Mouse (Mus musculus): ENCODE measurements around the gene Ccdc184. TPM values are rescaled to one million over a fixed set of nuclear protein-coding genes. Genes with fewer than 3 reads are reported as not detected.
A peak's percentile ranks its signal among the peaks of the same experiment; 100 is the strongest.

Ccdc184 gene
- not detected for total RNA-seq (2021)
- long read RNA-seq, experiment 1, result 0 reads
- long read RNA-seq, experiment 2, partial matches to known transcripts, result 0 of 1 reads
- long read RNA-seq, experiment 2, other reads (novel, unspliced or antisense), result 0 of 1 reads

DNA sequence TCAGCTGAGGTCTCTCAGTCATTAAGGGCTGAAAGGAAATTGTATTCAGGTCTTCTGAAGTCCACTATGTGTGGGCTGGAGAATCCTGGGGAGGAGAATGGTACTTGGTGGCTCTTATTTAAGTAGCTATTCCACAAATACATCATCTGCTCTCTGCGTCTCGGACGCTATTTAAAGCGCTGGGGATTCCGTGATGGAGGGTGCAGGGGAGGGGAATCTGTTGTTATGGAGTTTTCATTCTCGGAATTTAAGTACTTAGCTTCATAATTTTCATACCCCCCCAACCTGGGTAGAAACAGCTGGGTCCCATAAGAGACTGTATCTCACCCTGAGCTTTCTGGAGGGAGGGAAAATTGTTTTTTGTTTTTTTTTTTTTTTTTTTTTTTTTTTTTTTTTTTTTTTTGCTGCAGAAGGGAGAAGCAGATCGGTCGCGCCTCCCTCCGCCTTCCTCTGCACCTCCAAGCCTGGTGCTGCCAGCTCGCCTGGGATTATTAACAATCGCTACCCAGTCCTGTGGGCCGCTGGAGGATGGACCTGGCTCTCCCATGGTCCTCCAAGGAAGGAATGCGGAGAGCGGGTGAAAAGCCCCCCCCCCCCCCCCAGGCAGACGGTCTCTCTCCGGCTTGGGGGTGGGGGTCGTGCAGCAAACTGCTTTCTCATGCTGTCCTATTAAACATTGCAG lies at the start of gene Ccdc184:
Ccdc184 (plus strand) TSS at position 196 of the 682 bp plus-strand sequence.
- no peak for DNase-seq (ENCODE audit: low spot score in 2 of 2)

DNA sequence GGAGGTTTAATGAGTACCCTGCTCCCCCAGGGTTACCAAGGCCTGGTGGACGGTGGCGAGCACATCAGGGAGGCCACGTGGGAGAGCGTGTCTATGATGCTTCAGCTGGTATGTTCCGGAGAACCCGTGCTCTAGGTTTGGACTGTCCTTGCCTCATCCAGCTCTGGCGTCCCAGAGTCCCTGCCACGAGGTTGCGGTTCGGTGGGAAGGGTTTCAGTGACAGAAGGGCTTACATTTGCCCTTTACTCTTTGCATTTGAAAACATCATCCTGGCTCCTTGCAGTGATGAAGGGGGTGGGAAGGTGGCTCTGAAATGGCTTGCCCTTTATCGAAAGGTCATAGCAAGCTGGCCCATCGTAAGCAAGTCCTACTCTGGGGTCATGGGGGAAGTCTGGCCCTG lies 47.6 kb upstream of the Ccdc184 start:
- DNase-seq (ENCODE audit: low spot score in 2 of 2), result no peak

DNA sequence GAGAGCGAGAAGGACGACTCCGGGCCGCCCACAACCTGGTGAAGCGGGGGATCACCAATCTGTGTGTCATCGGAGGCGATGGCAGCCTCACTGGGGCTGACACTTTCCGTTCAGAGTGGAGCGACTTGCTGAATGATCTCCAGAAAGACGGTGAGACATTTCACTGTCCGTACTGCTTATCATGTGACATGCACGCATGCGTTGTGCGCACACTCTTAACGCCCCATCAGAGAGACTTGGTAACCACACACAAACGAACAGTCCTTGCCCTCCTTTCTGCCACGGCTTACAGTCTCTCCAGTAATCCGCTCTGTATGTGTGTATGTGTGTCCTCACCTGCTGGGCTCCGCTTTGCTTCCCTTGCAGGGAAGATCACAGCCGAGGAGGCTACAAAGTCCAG lies 46.1 kb upstream of the Ccdc184 start:
- DNase-seq (ENCODE audit: low spot score in 2 of 2), result no peak

DNA sequence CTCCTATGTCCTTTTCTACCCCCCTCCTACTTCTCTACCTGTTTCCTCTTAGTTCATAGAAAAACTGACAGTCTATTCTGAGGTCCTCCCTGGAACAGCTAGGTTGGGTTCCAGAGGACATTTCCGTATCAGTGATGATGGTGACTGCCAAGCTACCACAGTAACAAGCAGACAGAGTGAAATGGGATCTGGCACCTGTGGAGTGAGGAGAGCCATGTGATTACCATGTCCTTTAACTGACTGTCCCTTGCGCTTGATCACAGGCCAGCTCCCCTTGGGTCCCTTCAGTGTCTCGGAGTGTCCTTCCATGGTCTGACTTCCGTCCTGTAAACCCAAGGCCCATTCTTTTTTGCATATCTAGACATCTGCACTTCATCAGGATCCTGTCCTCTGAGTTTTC lies 36.0 kb upstream of the Ccdc184 start:
- no peak for DNase-seq (ENCODE audit: low spot score in 2 of 2)

DNA sequence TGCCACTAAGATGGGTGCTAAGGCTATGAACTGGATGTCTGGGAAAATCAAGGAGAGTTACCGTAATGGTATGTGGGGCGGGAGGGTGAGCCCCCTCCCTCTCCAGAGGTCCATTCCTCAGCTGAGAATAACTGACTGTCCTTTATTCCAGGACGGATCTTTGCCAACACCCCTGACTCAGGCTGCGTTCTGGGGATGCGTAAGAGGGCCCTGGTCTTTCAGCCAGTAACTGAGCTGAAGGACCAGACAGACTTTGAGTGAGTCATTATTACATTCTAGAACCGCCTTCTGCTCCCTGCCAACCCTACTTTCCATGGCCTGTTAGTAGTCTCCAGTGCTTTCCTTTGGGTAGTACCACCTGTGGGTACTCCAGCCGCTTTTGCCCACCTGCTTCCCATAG lies 35.5 kb upstream of the Ccdc184 start:
- DNase-seq (ENCODE audit: low spot score in 2 of 2), result no peak

DNA sequence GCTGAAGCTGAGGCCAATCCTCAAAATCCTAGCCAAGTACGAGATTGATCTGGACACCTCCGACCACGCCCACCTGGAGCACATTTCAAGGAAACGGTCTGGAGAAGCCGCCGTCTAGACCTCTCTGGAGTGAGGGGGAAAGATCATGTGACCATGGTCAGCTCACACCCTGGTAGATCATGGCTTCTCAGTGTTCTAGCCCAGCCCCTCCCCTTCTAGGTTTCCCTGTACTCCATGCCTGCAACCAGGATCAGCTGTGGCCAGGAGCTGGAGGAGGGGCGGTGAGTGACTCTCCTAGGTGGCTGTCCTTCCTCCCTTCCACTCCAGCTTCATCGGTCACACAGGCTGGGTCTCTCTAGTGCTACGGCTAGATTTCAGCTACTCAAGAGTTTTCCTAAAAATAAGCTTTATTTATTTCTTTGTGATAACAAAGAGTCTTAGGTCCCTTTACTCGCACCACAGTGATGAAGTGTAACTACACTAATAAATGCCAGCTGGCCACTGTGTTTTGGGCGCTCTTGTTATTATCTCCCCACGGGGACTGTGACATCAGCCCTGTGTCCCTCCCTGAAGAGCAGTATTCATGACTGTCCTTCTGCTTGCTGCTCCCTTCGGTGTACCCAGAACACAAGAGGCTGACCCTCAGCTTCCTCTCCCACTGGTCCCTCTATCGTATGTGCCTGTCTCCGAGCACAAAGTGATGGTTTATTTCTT lies 34.9 kb upstream of the Ccdc184 start:
- no peak for DNase-seq (ENCODE audit: low spot score in 2 of 2)

DNA sequence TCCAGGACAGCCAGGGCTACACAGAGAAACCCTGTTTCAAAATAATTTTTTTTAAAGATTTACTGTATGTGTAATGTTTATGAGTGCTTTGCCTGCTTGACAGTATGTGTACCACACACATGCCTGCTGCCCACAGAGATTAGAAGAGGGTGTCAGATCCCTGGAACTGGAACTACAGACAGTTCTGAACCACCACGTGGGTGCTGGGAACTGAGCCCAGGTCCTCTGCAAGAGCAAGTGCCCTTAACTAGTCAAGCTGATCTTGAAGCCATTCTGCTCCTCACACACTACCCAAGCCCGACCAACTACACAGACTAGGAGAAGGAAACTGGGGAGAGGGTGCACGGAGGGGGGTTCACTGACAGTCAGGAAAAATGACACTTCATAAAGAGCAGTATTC lies 33.5 kb upstream of the Ccdc184 start:
- no peak for DNase-seq (ENCODE audit: low spot score in 2 of 2)

DNA sequence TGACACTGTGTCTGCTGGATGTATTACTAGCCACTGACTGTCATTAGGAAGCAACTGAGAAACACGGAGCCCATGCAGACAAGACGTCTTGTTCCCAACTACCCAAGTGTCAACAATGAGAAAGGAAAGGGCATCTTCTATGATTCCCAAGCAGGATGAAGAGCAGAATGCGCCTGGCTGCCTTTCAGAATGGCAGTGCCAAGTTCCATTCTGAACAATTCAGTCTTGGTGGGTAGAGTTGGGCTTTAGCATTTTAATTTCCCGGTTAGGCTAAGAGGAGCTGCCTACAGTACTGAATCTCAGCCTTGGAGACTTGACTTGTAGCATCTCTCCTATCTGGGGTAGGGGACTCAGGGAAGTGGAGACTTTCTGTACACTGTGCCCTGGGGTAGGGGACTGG lies 32.9 kb upstream of the Ccdc184 start:
- DNase-seq (ENCODE audit: low spot score in 2 of 2), result no peak

DNA sequence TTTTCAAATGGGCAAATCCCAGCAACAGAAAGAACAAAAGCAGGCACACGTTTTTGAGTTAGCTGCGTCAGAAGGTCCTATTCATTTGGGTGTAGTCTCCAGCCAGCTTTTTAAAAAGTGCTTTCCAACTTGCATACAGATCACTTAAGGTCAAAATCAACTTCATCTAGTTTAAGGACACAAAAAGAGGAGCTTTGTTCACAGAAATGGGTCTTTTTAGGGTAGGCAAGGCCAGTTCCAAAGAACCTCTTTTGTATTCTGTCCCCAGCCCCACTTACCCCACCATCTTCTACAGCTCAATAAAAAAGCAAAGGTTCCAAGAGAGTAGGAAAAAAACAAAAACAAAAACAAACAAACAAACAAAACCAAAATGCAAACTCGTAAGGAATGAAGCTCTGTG lies 32.3 kb upstream of the Ccdc184 start:
- no peak for DNase-seq (ENCODE audit: low spot score in 2 of 2)

DNA sequence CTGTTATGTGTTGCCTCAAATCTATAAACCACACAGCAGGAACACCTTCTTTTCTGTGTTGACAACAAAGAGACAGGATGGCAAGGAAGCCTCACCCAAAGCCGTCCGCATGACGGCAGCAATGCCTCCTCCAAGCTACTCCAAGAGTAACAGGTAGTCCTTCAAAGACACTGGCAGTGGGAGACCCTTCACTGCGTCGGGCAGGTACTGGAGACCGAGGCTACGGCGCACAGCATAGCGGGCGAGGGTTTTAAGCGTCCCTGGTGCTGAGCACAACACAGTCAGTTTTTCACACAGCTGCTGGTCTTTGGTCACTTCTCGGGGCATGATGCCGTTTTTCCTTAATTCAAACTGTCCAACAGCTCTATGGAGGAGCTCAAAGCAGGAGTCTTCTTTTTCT lies 31.3 kb upstream of the Ccdc184 start:
- DNase-seq (ENCODE audit: low spot score in 2 of 2), result no peak

DNA sequence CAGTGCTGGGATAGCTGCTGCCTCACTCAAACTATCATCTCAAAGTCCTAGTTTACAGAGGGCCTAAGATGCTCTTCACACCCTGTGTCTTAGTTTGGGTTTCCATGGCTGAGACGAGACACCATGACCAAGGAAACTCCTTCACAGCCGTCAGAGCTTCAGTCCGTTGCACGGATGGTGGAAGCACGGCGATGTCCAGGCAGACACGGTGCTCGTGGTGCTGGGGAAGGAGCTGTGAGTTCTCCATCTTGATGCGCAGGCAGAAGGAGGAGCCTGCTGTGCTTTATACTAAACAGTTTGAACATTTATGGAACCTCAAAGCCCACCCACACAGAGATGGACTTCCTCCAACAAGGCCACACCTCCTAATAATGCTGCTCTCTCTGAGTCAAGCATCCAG lies 30.1 kb upstream of the Ccdc184 start:
- DNase-seq (ENCODE audit: low spot score in 2 of 2), result no peak

DNA sequence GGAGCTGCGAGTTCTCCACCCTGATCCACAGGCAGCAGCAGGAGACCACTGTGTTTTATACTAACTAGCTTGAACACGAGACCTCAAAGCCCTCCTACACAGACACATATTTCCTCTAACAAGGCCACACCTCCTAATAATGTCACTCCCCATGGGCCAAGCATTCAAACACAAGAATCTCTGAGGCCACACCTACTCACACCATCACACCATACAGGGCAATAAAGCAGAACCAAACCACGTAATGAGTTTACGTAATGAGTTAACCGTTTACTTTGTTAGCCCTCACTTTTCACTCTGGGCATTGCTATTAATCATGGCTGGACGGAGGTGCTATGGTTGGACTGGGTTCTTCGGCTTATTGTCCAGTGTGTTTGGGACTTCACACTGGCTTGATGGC lies 27.2 kb upstream of the Ccdc184 start:
- DNase-seq (ENCODE audit: low spot score in 2 of 2), result no peak

DNA sequence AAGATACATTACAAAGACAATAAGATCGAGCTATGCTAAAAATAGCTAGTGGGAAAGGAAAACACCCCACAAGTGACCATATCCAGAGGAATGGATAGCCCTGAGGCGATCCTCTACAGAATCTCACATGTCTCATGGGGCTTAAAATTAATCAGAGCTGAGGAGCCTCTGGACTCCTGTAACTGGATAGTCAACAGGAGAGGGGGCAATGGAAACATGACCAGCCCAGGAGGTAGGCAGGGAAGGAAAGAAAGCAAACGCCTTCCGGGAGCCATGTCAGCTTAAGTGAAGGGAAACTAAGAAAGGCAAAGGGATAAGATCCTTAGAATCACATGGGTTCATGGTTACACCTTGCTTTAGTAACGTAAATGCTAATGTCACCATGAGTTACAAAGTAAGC lies 26.1 kb upstream of the Ccdc184 start:
- no peak for DNase-seq (ENCODE audit: low spot score in 2 of 2)

DNA sequence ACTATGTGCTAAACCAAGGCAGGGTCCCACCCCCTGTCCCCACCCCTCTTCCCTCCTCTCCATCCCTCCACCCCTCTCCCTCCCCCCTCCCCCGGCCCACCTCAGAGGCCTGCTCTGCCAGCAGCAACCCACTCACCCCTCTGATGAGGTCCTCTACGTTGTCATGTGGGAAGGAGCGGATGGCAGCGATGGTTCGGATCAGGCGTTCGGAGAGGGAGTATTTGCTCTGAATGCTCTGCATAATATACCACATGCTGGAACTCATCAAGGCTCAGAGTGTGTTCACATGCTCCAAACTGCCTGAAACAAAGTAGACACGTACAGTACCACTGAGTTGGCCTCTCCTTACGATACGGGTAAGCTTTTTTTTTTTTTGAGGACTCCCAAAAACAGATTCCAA lies 24.4 kb upstream of the Ccdc184 start:
- DNase-seq (ENCODE audit: low spot score in 2 of 2), result no peak

DNA sequence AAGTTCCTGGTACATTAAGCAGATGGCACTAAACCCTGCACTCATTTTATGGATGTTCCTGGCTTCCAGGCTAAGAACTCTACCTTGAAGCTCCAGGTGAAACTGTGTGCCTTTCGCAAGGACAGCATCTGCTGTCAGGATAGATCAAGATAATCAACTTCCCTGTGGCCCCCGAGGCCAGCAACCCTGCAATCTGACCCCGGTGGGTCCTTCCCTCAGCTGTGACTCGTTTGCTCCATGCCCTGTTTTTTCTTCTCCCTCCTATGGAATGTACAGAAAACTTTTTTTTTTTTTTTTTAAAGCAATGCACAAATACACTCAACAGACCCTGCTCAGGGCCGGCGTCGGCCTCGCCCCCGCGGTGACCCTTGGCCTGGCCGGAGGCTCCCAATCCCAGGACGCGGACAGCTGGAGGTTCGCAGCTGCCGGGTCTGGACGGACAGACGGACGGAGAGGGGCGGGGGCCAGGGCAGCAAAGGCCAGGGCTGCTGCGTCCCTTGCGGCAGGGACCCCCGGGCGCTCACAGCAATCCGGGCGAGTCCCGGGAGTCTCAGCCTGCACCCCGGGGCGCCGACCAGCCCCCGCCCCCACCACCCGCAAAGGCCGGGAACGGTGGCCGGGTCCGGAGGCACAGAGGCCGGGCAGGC lies 22.0 kb upstream of the Ccdc184 start:
- peak in 1 of 2 experiments; percentile 50 for DNase-seq (ENCODE audit: low spot score in 2 of 2)

DNA sequence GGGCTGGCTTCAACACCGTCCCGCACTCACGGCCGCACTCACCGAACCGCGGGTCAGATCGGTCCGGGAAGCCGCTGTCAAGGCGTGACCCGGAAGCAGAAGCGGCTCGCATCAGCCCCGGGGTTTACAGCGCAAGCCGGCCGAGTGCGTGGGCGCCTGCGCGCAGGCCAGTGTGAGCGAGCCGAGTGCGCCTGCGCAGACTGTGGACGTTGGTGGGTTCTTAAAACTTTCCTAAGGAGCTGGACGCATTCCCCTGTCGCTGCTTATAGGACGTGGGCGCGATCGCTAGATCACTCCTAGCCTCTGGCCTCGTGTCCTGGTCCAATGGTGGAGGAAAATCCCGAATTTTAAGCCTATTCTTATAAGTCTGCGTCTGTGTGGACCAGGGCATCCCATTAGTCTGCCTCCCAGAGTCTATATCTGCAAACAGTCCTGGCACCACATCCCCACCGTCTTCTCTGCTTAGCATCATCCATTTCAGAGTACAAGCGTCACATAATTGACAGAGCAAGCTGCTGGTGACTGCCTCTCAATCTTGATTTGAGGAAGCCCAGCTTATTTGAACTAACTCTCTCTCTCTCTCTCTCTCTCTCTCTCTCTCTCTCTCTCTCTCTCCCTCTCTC lies 21.3 kb upstream of the Ccdc184 start:
- peak; percentile 89 to 95 for DNase-seq (ENCODE audit: low spot score in 2 of 2)

DNA sequence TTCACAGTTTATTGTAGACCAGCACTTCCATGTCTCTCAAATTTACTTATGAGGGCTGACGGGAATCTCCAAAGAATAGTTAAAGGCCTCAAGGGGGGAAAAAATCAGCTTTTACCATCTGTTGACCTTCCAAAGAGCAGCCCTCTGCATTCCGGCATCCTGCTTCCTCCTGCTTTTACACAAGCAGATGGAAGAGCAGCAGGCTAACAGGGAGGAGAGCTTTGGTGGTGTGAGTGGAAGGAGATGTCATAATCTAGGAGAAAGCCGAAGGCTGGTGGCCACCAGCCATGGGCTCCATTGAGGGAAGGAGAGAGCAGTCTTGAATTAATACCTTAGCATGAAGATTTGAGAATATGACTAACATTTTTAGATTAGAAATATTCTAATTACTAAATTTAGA lies 18.6 kb upstream of the Ccdc184 start:
- no peak for DNase-seq (ENCODE audit: low spot score in 2 of 2)

DNA sequence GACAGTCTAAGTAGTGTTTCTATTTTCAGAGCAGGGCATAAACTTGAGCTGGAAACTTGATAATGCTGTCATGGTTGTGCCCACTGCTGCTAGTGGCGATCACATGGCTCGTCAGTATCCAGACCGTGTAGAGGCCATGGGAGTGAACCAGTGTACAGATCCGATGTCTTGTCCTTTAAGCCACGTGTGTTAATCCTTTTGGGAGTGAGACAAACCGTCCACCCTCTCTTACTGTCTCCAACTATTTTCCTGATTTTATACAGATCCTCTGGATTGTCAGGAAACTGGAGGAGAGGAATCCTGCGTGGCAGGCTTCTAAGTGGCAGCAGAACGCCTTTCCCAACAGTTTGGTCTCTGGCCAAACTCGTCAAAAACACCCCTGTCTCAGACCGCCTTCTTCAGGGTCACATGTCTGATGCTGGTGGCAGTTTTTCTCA lies 17.8 kb upstream of the Ccdc184 start:
- no peak for DNase-seq (ENCODE audit: low spot score in 2 of 2)

DNA sequence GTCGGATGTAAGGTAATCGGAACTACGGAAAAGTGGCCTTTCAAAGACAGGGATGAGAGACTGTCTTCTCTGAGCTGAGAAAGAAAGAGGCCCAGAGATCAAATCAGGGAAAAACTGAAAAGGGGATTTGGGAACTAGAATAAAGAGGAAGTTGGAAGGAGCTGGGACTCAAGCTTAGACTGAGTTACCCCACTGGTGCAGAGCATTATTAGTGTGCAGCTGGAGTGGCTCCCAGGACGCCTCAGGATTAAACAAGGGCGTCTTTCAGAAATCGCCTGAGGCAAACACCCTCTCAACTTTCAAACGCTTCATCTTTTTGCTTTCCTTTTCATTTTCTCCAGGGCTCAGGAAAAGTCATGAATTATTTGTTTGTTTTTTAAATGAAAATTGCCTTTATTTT lies 14.0 kb upstream of the Ccdc184 start:
- DNase-seq (ENCODE audit: low spot score in 2 of 2), result no peak

DNA sequence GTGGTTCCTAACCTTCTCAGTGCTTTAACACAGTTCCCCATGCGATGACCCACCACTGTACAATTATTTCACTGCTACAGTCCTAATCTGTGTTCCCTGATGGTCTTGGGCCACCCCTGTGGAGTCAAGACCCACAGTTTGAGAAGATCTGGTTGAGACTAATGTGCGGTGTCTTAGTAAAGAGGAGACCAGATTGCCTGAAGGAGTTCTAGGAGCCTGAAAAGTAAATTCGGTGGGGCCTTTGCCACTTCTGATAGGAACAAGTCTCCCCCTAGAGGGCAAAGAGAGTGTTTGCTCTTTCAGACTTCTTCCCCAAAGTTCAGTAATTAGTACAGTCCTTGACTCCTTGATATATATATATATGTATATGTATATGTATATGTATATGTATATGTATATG lies 13.3 kb upstream of the Ccdc184 start:
- no peak for DNase-seq (ENCODE audit: low spot score in 2 of 2)

DNA sequence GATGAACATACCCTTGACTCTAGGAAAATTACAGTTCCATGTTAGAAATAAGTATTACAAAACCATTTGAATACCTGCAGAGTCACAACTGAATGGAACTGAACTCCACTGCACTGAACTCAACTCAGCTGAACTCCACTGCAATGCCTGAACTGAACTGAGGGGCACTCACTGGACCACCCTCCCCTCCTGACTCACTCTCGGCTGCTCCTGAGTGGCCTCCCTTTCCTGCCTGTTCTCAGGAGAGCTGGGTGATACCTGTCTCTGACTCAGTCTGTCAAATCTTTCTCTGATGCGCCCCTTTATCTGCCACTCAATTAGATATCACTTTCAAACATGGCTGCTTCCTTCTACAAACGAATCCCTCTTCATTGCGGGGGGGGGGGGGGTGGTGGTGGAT lies 12.8 kb upstream of the Ccdc184 start:
- no peak for DNase-seq (ENCODE audit: low spot score in 2 of 2)

DNA sequence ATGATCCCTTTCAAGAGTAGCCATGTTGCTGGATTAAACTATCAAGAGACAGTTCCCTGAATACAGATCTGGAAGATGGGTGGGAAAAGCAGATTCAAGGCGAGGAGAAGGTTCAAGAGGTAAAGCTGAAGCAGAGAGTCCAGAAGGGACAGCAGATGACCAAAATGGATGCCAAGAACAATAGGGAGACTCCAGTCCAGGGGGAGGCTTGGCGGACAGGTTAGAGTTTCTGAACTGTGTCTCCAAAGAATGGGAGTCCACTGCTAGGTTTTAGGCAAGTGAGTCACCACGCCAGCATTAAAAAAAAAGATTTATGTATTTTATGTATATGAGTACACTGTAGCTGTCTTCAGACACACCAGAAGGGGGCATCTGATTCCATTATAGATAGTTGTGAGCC lies 12.3 kb upstream of the Ccdc184 start:
- no peak for DNase-seq (ENCODE audit: low spot score in 2 of 2)

All from gastrocnemius, postnatal 4 days (tissue).